Mouse (Mus musculus): ENCODE results near the gene Tmsb15b2.

- TF ChIP-seq CHD2 (IDR thresholded peaks at IDR 0.05; ENCODE audit: low read depth, low read length) (no peak), ZC3H11A (IDR thresholded peaks at IDR 0.05; ENCODE audit: borderline replicate concordance, low read depth, low read length) (no peak), HCFC1 (IDR thresholded peaks at IDR 0.05; ENCODE audit: borderline replicate concordance, insufficient read depth, low read length) (no peak), MAFK (IDR thresholded peaks at IDR 0.05; ENCODE audit: insufficient read depth, low read depth, low read length) (no peak), ZNF384 (IDR thresholded peaks at IDR 0.05; ENCODE audit: low read depth, low read length) (no peak)
These were observed 17.8 kb upstream of the Tmsb15b2 start, which contains the start of gene Zcchc18 for GRCm38 (mm10) chrX:136992978-136993547.

Measured in ES-E14 (cell line).